Mouse (Mus musculus): ENCODE data around the gene Slc12a7. TPM values are rescaled to one million over a fixed set of nuclear protein-coding genes. Genes with fewer than 3 reads are reported as not detected.

The Slc12a7 gene
- total and polyA plus RNA-seq, 2 experiments from 2014 or later = 4.9 to 14.8 TPM

- 54% methylated on average over 7 of the region's 7 CpGs for WGBS
- Histone ChIP-seq H3K27me3 (ENCODE audit: insufficient read depth, low read length) (no peaks in the 10 kb centered on the region), H3K27ac (ENCODE audit: low read depth, low read length) (no peak within 1 kb of the TSS), H3K4me2 (ENCODE audit: low read depth) (no peak within 1 kb of the TSS), H3K9ac (no peak within 1 kb of the TSS), H3K4me3 (ENCODE audit: low read depth, low read length) (no peak within 1 kb of the TSS), H3K36me3 (ENCODE audit: insufficient read depth) (no peaks in the 10 kb centered on the region), H3K4me1 (ENCODE audit: insufficient read depth) (no peaks in the 10 kb centered on the region), H3K9me3 (ENCODE audit: low read length) (no peaks in the 10 kb centered on the region)
- no peak for DNase-seq
- TF ChIP-seq CTCF (IDR thresholded peaks at IDR 0.05; ENCODE audit: low read depth) = no peak
- ATAC-seq = no peak
Measured at GRCm38 (mm10) chr13:73704694-73705325, 28.1 kb upstream of the Slc12a7 start, which contains the start of gene Slc6a19. Slc6a19 (minus strand) TSS chr13:73704865.

GRCm38 (mm10) chr13:73709491-73709890 lies 23.4 kb upstream of the Slc12a7 start:
- H3K27me3 ChIP-seq (ENCODE audit: insufficient read depth, low read length) = no peaks in the 10 kb centered on the region
- no peak overlapping the region for H3K4me2 ChIP-seq (ENCODE audit: low read depth)
- no peaks in the 10 kb centered on the region for H3K9me3 ChIP-seq (ENCODE audit: low read length)
- no peak overlapping the region for H3K27ac ChIP-seq (ENCODE audit: low read depth, low read length)
- H3K9ac ChIP-seq = no peak overlapping the region
- no peak for TF ChIP-seq CTCF (IDR thresholded peaks at IDR 0.05; ENCODE audit: low read depth)
- H3K4me3 ChIP-seq (ENCODE audit: low read depth, low read length) = no peak overlapping the region
- no peaks in the 10 kb centered on the region for H3K36me3 ChIP-seq (ENCODE audit: insufficient read depth)
- no peaks in the 10 kb centered on the region for H3K4me1 ChIP-seq (ENCODE audit: insufficient read depth)
- ATAC-seq = peak; percentile 20; the same call in 1 of the 2 replicates
- no peak for DNase-seq
- WGBS = 70% methylated on average over 6 of the region's 6 CpGs

- ATAC-seq = no peak
- Histone ChIP-seq H3K27ac (ENCODE audit: low read depth, low read length) (no peak overlapping the region), H3K27me3 (ENCODE audit: insufficient read depth, low read length) (no peaks in the 10 kb centered on the region), H3K9me3 (ENCODE audit: low read length) (no peaks in the 10 kb centered on the region), H3K36me3 (ENCODE audit: insufficient read depth) (no peaks in the 10 kb centered on the region), H3K4me3 (ENCODE audit: low read depth, low read length) (no peak overlapping the region), H3K4me2 (ENCODE audit: low read depth) (no peak overlapping the region), H3K4me1 (ENCODE audit: insufficient read depth) (no peaks in the 10 kb centered on the region), H3K9ac (no peak overlapping the region)
- 95% methylated on average over 5 of the region's 5 CpGs for WGBS
- no peak for DNase-seq
- TF ChIP-seq CTCF (IDR thresholded peaks at IDR 0.05; ENCODE audit: low read depth) = no peak
Measured at GRCm38 (mm10) chr13:73711221-73711620, 21.7 kb upstream of the Slc12a7 start.

GRCm38 (mm10) chr13:73711803-73712202 lies 21.1 kb upstream of the Slc12a7 start:
- Histone ChIP-seq H3K4me3 (ENCODE audit: low read depth, low read length) (no peak overlapping the region), H3K36me3 (ENCODE audit: insufficient read depth) (no peaks in the 10 kb centered on the region), H3K4me2 (ENCODE audit: low read depth) (no peak overlapping the region), H3K27me3 (ENCODE audit: insufficient read depth, low read length) (no peaks in the 10 kb centered on the region), H3K27ac (ENCODE audit: low read depth, low read length) (no peak overlapping the region), H3K4me1 (ENCODE audit: insufficient read depth) (no peaks in the 10 kb centered on the region), H3K9me3 (ENCODE audit: low read length) (no peaks in the 10 kb centered on the region), H3K9ac (no peak overlapping the region)
- ATAC-seq (no peak), DNase-seq (no peak)
- 80% methylated on average over 5 of the region's 5 CpGs for WGBS
- no peak for TF ChIP-seq CTCF (IDR thresholded peaks at IDR 0.05; ENCODE audit: low read depth)

- Histone ChIP-seq H3K9me3 (ENCODE audit: low read length) (no peaks in the 10 kb centered on the region), H3K4me2 (ENCODE audit: low read depth) (no peak overlapping the region), H3K4me1 (ENCODE audit: insufficient read depth) (no peaks in the 10 kb centered on the region), H3K9ac (no peak overlapping the region), H3K4me3 (ENCODE audit: low read depth, low read length) (no peak overlapping the region), H3K27ac (ENCODE audit: low read depth, low read length) (no peak overlapping the region), H3K36me3 (ENCODE audit: insufficient read depth) (no peaks in the 10 kb centered on the region), H3K27me3 (ENCODE audit: insufficient read depth, low read length) (no peaks in the 10 kb centered on the region)
- DNase-seq = no peak
- no peak for ATAC-seq
- TF ChIP-seq CTCF (IDR thresholded peaks at IDR 0.05; ENCODE audit: low read depth) = no peak
- WGBS = 70% methylated on average over 3 of the region's 3 CpGs
Measured at GRCm38 (mm10) chr13:73712228-73712627, 20.7 kb upstream of the Slc12a7 start.

GRCm38 (mm10) chr13:73713204-73713603 lies 19.7 kb upstream of the Slc12a7 start:
- WGBS = 83% methylated on average over 4 of the region's 4 CpGs
- no peak overlapping the region for H3K9ac ChIP-seq
- DNase-seq = no peak
- H3K4me1 ChIP-seq (ENCODE audit: insufficient read depth) = no peaks in the 10 kb centered on the region
- no peak for TF ChIP-seq CTCF (IDR thresholded peaks at IDR 0.05; ENCODE audit: low read depth)
- H3K36me3 ChIP-seq (ENCODE audit: insufficient read depth) = no peaks in the 10 kb centered on the region
- no peak overlapping the region for H3K4me3 ChIP-seq (ENCODE audit: low read depth, low read length)
- H3K27me3 ChIP-seq (ENCODE audit: insufficient read depth, low read length) = no peaks in the 10 kb centered on the region
- no peaks in the 10 kb centered on the region for H3K9me3 ChIP-seq (ENCODE audit: low read length)
- no peak overlapping the region for H3K27ac ChIP-seq (ENCODE audit: low read depth, low read length)
- no peak overlapping the region for H3K4me2 ChIP-seq (ENCODE audit: low read depth)
- ATAC-seq = no peak

- TF ChIP-seq CTCF (IDR thresholded peaks at IDR 0.05; ENCODE audit: low read depth) = peak; percentile 44
- H3K4me1 ChIP-seq (ENCODE audit: insufficient read depth) = no peaks in the 10 kb centered on the region
- no peaks in the 10 kb centered on the region for H3K36me3 ChIP-seq (ENCODE audit: insufficient read depth)
- H3K4me3 ChIP-seq (ENCODE audit: low read depth, low read length) = no peak overlapping the region
- H3K9ac ChIP-seq = no peak overlapping the region
- H3K27me3 ChIP-seq (ENCODE audit: insufficient read depth, low read length) = no peaks in the 10 kb centered on the region
- H3K27ac ChIP-seq (ENCODE audit: low read depth, low read length) = no peak overlapping the region
- H3K9me3 ChIP-seq (ENCODE audit: low read length) = no peaks in the 10 kb centered on the region
- 67% methylated on average over 2 of the region's 2 CpGs for WGBS
- DNase-seq (no peak), ATAC-seq (no peak)
- H3K4me2 ChIP-seq (ENCODE audit: low read depth) = no peak overlapping the region
Measured at GRCm38 (mm10) chr13:73714020-73714419, 18.9 kb upstream of the Slc12a7 start.

All from forebrain, postnatal 0 days (tissue).